Mouse (Mus musculus): ENCODE results near the gene Trap1.

DNA sequence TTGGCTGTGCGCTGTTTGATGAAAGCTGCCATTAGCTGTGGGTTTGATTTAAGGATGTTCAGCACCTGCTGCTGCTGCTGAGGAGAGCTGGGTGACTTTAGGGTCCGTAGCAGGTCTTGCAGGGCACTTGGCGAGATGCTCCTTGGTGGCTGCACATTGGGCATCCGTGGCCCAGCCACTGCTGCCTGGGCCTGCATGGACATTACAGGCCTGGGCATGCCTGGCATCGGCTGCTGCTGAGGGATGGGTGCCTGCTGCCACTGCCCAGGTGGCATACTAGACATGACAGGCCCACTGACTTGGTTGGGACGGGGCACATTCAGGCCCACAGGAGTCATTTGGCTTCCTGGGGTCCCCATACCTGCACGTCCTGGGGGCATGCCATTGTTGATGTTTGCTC lies 7.4 kb upstream of the Trap1 start:
- no peak for TF ChIP-seq CTCF (IDR thresholded peaks at IDR 0.05; ENCODE audit: extremely low read depth, insufficient read depth, low read length)
- no peak for TF ChIP-seq POLR2A (IDR thresholded peaks at IDR 0.05; ENCODE audit: extremely low read depth, insufficient read depth, low read length)

Measured in cortical plate, adult 2 months (tissue).